In genomic region chr9:73067086-73067485, GRCm38 (mm10) we compare ENCODE assay signal across 9 mouse cellular contexts. TPM values are rescaled to one million over a fixed set of nuclear protein-coding genes. Genes with fewer than 3 reads are reported as not detected.
DNase-seq lines count a peak whose midpoint lies in the region; ATAC-seq and TF ChIP-seq lines count a peak whose summit lies in the region.
"Had no signal": no experiment of that assay in that cellular context is flagged by ENCODE, and none has a peak within 500 bp of the region (broad histone marks: within the 10 kb centered on the region; RNA-seq: fewer than 3 reads in every experiment).

No protein-coding gene starts in this region.

- H3K4me3 ChIP-seq in embryonic facial prominence, embryonic 15.5 days (replicated peaks) = peak overlapping the region; percentile 9; the same call in 1 of the 2 replicates
- no peak overlapping the region; the same call in 1 of the 2 replicates for H3K4me3 ChIP-seq in limb, embryonic 14.5 days (replicated peaks; ENCODE audit: low read length)
- H3K4me3 ChIP-seq in neural tube, embryonic 14.5 days (ENCODE audit: low read depth, low read length) = no peak overlapping the region

- ATAC-seq in embryonic facial prominence, embryonic 15.5 days (ENCODE audit: insufficient number of reproducible peaks, low FRiP score, low TSS enrichment, low read depth) = peak; percentile 76
- ATAC-seq in limb, embryonic 14.5 days (ENCODE audit: low FRiP score, low read depth) = peak; percentile 56
- ATAC-seq in neural tube, embryonic 14.5 days (ENCODE audit: low read depth) = 0 out of 2 replicates have a peak, but pooled peaks have one; percentile 34

- no peaks in the 10 kb centered on the region for H3K9me3 ChIP-seq in embryonic facial prominence, embryonic 15.5 days (replicated peaks)
- H3K9me3 ChIP-seq in limb, embryonic 14.5 days (ENCODE audit: control insufficient read depth, low read length) = no peaks in the 10 kb centered on the region
- H3K9me3 ChIP-seq in neural tube, embryonic 14.5 days (ENCODE audit: control insufficient read depth, low read length) = no peaks in the 10 kb centered on the region

- 6% methylated on average over 10 of the region's 10 CpGs for WGBS in embryonic facial prominence, embryonic 15.5 days
- WGBS in limb, embryonic 14.5 days = 20% methylated on average over 9 of the region's 10 CpGs
- 28% methylated on average over 10 of the region's 10 CpGs for WGBS in neural tube, embryonic 14.5 days

- H3K27ac ChIP-seq in embryonic facial prominence, embryonic 15.5 days (replicated peaks) = peak overlapping the region; percentile 84
- no peak overlapping the region for H3K27ac ChIP-seq in limb, embryonic 14.5 days (replicated peaks; ENCODE audit: low read depth, low read length)
- no peak overlapping the region for H3K27ac ChIP-seq in neural tube, embryonic 14.5 days (ENCODE audit: low read depth, low read length)

- no peak overlapping the region for H3K9ac ChIP-seq in embryonic facial prominence, embryonic 15.5 days
- H3K9ac ChIP-seq in limb, embryonic 14.5 days (ENCODE audit: low read depth, low read length, severe bottlenecking) = no peak overlapping the region
- H3K9ac ChIP-seq in neural tube, embryonic 14.5 days (replicated peaks; ENCODE audit: low read depth, low read length) = no peak overlapping the region

- peaks cover 32% of the 10 kb centered on the region for H3K4me1 ChIP-seq in embryonic facial prominence, embryonic 15.5 days
- H3K4me1 ChIP-seq in limb, embryonic 14.5 days (ENCODE audit: control insufficient read depth, insufficient read depth, low read length) = peaks cover 13% of the 10 kb centered on the region
- H3K4me1 ChIP-seq in neural tube, embryonic 14.5 days (ENCODE audit: control insufficient read depth, insufficient read depth, low read length) = no peaks in the 10 kb centered on the region; the same call in 1 of the 2 replicates

- no peak for TF ChIP-seq POLR2A in limb, embryonic 14.5 days (IDR thresholded peaks at IDR 0.05; ENCODE audit: borderline replicate concordance, extremely low read depth, insufficient read depth, insufficient read length)

- H3K36me3 ChIP-seq in embryonic facial prominence, embryonic 15.5 days = no peaks in the 10 kb centered on the region
- H3K36me3 ChIP-seq in limb, embryonic 14.5 days (ENCODE audit: control insufficient read depth, insufficient read depth, low read length) = no peaks in the 10 kb centered on the region
- H3K36me3 ChIP-seq in neural tube, embryonic 14.5 days (ENCODE audit: control insufficient read depth, insufficient read depth, low read length) = no peaks in the 10 kb centered on the region

- H3K4me2 ChIP-seq in embryonic facial prominence, embryonic 15.5 days (replicated peaks) = peak overlapping the region; percentile 39
- peak overlapping the region; percentile 8; the same call in 1 of the 2 replicates for H3K4me2 ChIP-seq in limb, embryonic 14.5 days (replicated peaks; ENCODE audit: low read depth, low read length, severe bottlenecking)
- 0 out of 2 replicates have a peak overlapping the region, but pooled peaks have one; percentile 11 for H3K4me2 ChIP-seq in neural tube, embryonic 14.5 days (ENCODE audit: low read depth, low read length)

- no peaks in the 10 kb centered on the region for H3K27me3 ChIP-seq in embryonic facial prominence, embryonic 15.5 days
- H3K27me3 ChIP-seq in limb, embryonic 14.5 days (ENCODE audit: control insufficient read depth, insufficient read depth, low read length) = no peaks in the 10 kb centered on the region
- no peaks in the 10 kb centered on the region for H3K27me3 ChIP-seq in neural tube, embryonic 14.5 days (ENCODE audit: control insufficient read depth, insufficient read depth, low read length)

- DNase-seq in lung, adult 18-20 months = peak; percentile 52 to 61
- no peak for DNase-seq in lung, postnatal 4 days
- peak; percentile 21 for DNase-seq in limb, embryonic 14.5 days (ENCODE audit: low spot score)
- DNase-seq in layer of hippocampus, postnatal 14 days (ENCODE audit: low spot score in 2 of 2) = no peak
- no peak for DNase-seq in cerebellum, adult 18-20 months
- DNase-seq in layer of hippocampus, postnatal 36 days = no peak

RNA-seq across cellular contexts. Expression of gene Rab27a, which starts 22.4 kb away (rescaled TPM):
- polyA plus RNA-seq in embryonic facial prominence, embryonic 15.5 days (2015; fragmentation: Nextera tagmentation; extraction: Ambion mirVana) = 9.5 and 10.9 TPM in 2 replicates
- polyA plus RNA-seq in limb, embryonic 14.5 days (2012; rRNA removed) = 4.5 and 5.7 TPM in 2 replicates
- polyA plus RNA-seq in limb, embryonic 14.5 days (2014; fragmentation: Nextera tagmentation; extraction: Ambion mirVana) = 2.8 and 3.3 TPM in 2 replicates
- 0.88 and 1.0 TPM in 2 replicates for polyA plus RNA-seq in neural tube, embryonic 14.5 days (2014; fragmentation: Nextera tagmentation; extraction: Ambion mirVana)
- 1 to 10 TPM; 8.3 to 9.1 TPM for total RNA-seq in layer of hippocampus, postnatal 14 days (2021)
- total RNA-seq in layer of hippocampus, postnatal 36 days (2021) = 10 to 100 TPM; 12.7 to 17.2 TPM

RNA-seq across cellular contexts. Expression of gene Pigb, which starts 26.9 kb away (rescaled TPM):
- 12.0 and 15.0 TPM in 2 replicates for polyA plus RNA-seq in embryonic facial prominence, embryonic 15.5 days (2015; fragmentation: Nextera tagmentation; extraction: Ambion mirVana)
- polyA plus RNA-seq in limb, embryonic 14.5 days (2012; rRNA removed) = 20.8 and 23.1 TPM in 2 replicates
- 15.2 and 17.2 TPM in 2 replicates for polyA plus RNA-seq in limb, embryonic 14.5 days (2014; fragmentation: Nextera tagmentation; extraction: Ambion mirVana)
- polyA plus RNA-seq in neural tube, embryonic 14.5 days (2014; fragmentation: Nextera tagmentation; extraction: Ambion mirVana) = 16.4 and 18.6 TPM in 2 replicates
- total RNA-seq in layer of hippocampus, postnatal 14 days (2021) = 10 to 100 TPM; 15.3 to 16.4 TPM
- total RNA-seq in layer of hippocampus, postnatal 36 days (2021) = 10 to 100 TPM; 12.5 to 15.1 TPM

RNA-seq across cellular contexts. Expression of gene Khdc3, which starts 34.5 kb away (rescaled TPM):
- polyA plus RNA-seq in embryonic facial prominence, embryonic 15.5 days (2015; fragmentation: Nextera tagmentation; extraction: Ambion mirVana) = not detected in 2 replicates
- 0.04 and 0.06 TPM in 2 replicates for polyA plus RNA-seq in limb, embryonic 14.5 days (2012; rRNA removed)
- 0.15 and 0.21 TPM in 2 replicates for polyA plus RNA-seq in limb, embryonic 14.5 days (2014; fragmentation: Nextera tagmentation; extraction: Ambion mirVana)
- polyA plus RNA-seq in neural tube, embryonic 14.5 days (2014; fragmentation: Nextera tagmentation; extraction: Ambion mirVana) = 0.32 TPM in 1 of 2 replicates, not detected in the other
- total RNA-seq in layer of hippocampus, postnatal 14 days (2021) = 1 to 10 TPM; 3.0 to 3.9 TPM
- 1 to 10 TPM; 6.4 to 8.1 TPM for total RNA-seq in layer of hippocampus, postnatal 36 days (2021)

RNA-seq across cellular contexts. Expression of gene Gm20509, which starts 35.2 kb away (rescaled TPM):
- not detected in 2 replicates for polyA plus RNA-seq in embryonic facial prominence, embryonic 15.5 days (2015; fragmentation: Nextera tagmentation; extraction: Ambion mirVana)
- not detected in 2 replicates for polyA plus RNA-seq in limb, embryonic 14.5 days (2012; rRNA removed)
- polyA plus RNA-seq in limb, embryonic 14.5 days (2014; fragmentation: Nextera tagmentation; extraction: Ambion mirVana) = not detected in 2 replicates
- polyA plus RNA-seq in neural tube, embryonic 14.5 days (2014; fragmentation: Nextera tagmentation; extraction: Ambion mirVana) = not detected in 2 replicates
- total RNA-seq in layer of hippocampus, postnatal 14 days (2021) = under 1 TPM; 0.79 to 0.90 TPM
- not detected for total RNA-seq in layer of hippocampus, postnatal 36 days (2021)
- total RNA-seq: neutrophil, adult 5-6 weeks had no signal

RNA-seq across cellular contexts. Expression of gene Rsl24d1, which starts 46.1 kb away (rescaled TPM):
- polyA plus RNA-seq in embryonic facial prominence, embryonic 15.5 days (2015; fragmentation: Nextera tagmentation; extraction: Ambion mirVana) = 102 and 105 TPM in 2 replicates
- polyA plus RNA-seq in limb, embryonic 14.5 days (2012; rRNA removed) = 63.1 and 66.0 TPM in 2 replicates
- 115 TPM in 2 replicates for polyA plus RNA-seq in limb, embryonic 14.5 days (2014; fragmentation: Nextera tagmentation; extraction: Ambion mirVana)
- polyA plus RNA-seq in neural tube, embryonic 14.5 days (2014; fragmentation: Nextera tagmentation; extraction: Ambion mirVana) = 103 and 107 TPM in 2 replicates
- total RNA-seq in layer of hippocampus, postnatal 14 days (2021) = 10 to 100 TPM; 60.6 to 64.0 TPM
- total RNA-seq in layer of hippocampus, postnatal 36 days (2021) = 10 to 100 TPM; 64.7 to 66.0 TPM

Comparison
In these comparisons a context has a peak if more than half of its experiments do, and no peak if none do; other contexts are left out.
1. DNase-seq: peak in lung, adult 18-20 months (2 of 2) and limb, embryonic 14.5 days (single experiment); none in lung, postnatal 4 days (0 of 2), layer of hippocampus, postnatal 14 days (0 of 2), cerebellum, adult 18-20 months (0 of 2) and layer of hippocampus, postnatal 36 days (0 of 2).
2. Peak in every context shown above with its lines, with median percentiles within 50 percentile points of each other: ATAC-seq and H3K4me2 ChIP-seq.